Mouse (Mus musculus) common myeloid progenitor, adult 5-6 weeks (primary cell): ENCODE data around the gene St6galnac6. TPM values are rescaled to one million over a fixed set of nuclear protein-coding genes. Genes with fewer than 3 reads are reported as not detected.

ENCODE experiments used
- ATAC-seq: replicated peaks from 2 replicates; pipeline ENCODE4 v1.8.0; 2016; ENCODE audit warnings: low read depth, mild to moderate bottlenecking, moderate TSS enrichment, inconsistent platforms; ENCODE audit not compliant: poor library complexity, severe bottlenecking
- total RNA-seq: library from RNA; stranded (forward); fragments of 200-1000, 187-1606 nt; gene quantifications from 2 replicates; pipeline ENCODE4 v1.2.3, GENCODE M21; 2017

St6galnac6 gene
- total RNA-seq: 12.7 and 22.9 TPM in 2 replicates

DNA sequence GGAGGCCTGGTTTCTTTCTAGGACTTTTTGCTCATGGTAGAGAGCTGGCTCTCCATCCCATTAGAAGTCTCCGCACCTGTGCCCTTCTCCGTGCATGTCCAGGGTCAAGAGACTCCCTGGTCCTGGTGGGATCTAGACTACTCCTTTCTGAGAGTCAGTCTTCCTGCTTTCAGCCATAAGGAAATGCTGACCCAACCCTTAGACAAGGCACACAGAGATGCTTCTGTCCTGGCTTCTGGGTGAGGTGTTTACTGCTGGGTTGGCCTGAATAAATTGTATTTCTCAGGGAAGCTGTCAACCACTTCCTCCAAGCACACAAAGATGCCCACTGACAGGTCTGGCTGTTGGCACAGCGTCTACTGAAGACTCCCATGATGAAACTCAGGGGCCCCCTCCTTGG is at the start of gene St6galnac6:
Gene St6galnac6, plus strand, starts transcription at position 301 of the 400 bp plus-strand sequence.
- no peak for ATAC-seq

GRCm38 (mm10) chr2:32549764-32550163 is 49.7 kb upstream of the St6galnac6 start:
- peak; percentile 27; the same call in 1 of the 2 replicates for ATAC-seq

GRCm38 (mm10) chr2:32551236-32551635 is 48.3 kb upstream of the St6galnac6 start:
- ATAC-seq: no peak

DNA sequence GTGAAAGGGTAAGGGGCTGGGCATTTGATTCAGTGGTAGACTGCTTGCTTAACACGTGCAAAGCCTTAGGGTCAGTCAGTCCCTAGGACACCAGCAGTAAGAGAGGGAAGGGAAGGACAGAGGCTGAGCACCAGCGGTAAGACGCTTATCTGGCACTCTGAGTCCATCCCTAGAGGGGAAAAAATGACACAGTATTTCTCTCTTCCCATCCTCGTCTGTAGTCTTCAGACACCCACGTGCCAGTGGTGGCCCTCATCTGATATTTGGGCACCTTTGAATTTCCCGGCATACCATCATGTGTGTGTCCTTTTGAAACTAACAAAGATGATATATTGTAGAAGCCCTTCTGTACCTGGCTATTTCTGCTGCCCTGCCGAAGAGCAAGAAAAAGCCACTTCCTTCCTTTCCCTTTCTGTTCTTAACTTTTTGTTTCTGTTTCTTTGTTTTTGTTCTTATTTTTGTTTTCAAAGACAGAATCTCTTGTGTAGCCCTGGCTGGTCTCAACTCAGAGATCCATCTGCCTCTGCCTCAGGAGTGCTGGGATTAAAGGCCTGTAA is 45.8 kb upstream of the St6galnac6 start:
- ATAC-seq: no peak

- no peak for ATAC-seq
Observed at GRCm38 (mm10) chr2:32555484-32555883, 44.0 kb upstream of the St6galnac6 start.

- ATAC-seq: no peak
Observed at GRCm38 (mm10) chr2:32556019-32556418, 43.5 kb upstream of the St6galnac6 start.

- no peak for ATAC-seq
Observed at GRCm38 (mm10) chr2:32559570-32559969, 39.9 kb upstream of the St6galnac6 start.

GRCm38 (mm10) chr2:32566536-32567063 is 32.9 kb upstream of the St6galnac6 start:
- peak; percentile 73 for ATAC-seq

DNA sequence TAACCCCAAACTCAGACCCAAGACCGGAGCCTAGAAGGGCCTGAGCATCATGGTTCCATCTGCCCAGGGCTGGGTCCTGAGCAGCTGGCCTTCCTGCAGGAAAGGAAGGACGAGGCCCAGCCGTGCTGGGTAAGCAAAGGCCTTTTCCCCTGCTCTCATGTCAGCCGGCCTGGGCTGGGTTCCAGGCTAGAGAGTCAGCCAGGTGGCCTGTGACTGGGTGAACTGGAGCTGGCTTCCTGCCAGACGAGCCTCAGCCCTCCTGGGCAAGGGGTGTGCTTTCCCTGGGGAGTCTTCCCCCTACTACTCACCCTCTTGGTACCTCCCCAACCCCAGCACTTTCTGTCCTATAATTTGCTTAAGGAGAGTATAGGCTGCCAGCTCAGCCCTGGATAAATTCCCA is 31.4 kb upstream of the St6galnac6 start:
- ATAC-seq: no peak

DNA sequence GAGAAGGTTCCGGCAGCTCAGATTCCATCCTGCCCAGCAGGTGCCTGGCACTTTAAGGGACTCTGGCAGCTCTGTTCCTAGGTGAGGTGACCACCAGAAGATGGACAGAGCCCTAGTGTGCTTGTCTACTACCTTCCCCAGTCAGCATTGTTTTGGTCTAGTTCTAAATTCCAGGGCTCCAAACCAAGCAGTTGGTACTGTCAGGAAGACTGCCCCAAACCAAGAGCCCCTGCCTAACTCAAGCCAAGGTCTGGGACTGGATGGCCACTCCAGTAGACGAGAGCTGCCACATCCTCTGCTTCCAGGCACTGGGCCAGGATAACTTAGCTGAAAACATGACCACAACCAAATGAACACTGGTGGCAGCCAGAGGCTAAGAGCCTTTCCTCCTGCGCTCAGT is 30.6 kb upstream of the St6galnac6 start:
- ATAC-seq: no peak

DNA sequence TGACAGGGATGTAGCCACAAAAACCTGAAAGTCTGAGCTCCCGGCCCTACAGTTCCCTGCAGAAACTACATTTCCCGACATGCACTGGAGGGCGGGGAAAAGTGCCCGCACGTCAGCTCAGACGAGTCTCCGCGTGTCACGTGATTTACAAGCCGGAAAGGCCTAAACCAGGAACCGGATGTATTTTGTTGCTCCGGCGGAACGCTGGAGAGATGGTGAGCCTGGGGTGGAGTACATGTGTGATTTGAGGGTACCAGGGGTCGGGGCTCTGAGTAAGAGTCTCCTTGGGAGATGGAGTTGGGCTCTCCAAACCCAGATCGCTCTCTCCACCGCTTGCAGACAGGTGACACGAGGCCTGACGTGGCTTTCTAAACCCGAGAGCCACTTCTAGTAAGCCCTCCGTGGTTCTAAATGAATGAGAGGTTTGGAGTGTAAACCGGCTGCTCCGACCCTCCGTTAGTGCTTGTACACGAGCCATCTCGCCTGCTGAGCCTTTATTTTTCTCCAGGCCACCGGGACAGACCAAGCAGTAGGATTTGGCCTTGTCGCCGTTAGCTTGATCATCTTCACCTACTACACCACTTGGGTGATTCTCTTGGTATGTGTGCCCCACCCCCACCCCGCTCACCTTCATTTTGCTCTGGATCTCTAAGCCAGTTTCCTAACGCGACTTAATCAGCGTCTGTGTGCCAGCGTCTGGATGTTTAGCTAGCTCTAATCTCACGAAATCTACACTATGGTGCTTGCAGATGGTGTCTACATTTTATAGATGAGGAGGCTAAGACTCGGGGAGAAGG is 28.6 kb upstream of the St6galnac6 start, which contains the start of gene Dpm2:
Gene Dpm2, plus strand, starts transcription at position 161 of the 797 bp plus-strand sequence.
- ATAC-seq: peak; percentile 85

DNA sequence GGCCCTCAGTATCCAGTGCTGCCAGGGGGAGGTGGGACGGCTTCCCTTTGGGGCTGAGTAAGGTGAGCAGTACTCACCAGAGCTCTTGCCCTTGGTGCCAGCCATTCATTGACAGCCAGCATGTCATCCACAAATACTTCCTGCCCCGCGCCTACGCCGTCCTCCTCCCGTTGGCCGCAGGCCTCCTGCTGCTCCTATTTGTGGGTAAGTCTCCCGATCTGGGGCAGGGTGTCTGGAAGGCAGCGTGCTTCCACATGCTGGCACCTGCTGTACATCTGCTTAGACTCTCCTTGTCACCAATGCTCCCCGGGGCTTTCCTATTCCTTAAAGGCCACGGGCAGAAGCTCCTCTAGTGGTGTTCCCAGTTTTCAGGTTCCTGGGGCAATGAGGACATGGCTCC is 27.3 kb upstream of the St6galnac6 start:
- ATAC-seq: no peak

GRCm38 (mm10) chr2:32574497-32574896 is 25.0 kb upstream of the St6galnac6 start, which contains the start of gene Pip5kl1:
TSS of gene Pip5kl1 (plus strand) at chr2:32574797.
- no peak for ATAC-seq

DNA sequence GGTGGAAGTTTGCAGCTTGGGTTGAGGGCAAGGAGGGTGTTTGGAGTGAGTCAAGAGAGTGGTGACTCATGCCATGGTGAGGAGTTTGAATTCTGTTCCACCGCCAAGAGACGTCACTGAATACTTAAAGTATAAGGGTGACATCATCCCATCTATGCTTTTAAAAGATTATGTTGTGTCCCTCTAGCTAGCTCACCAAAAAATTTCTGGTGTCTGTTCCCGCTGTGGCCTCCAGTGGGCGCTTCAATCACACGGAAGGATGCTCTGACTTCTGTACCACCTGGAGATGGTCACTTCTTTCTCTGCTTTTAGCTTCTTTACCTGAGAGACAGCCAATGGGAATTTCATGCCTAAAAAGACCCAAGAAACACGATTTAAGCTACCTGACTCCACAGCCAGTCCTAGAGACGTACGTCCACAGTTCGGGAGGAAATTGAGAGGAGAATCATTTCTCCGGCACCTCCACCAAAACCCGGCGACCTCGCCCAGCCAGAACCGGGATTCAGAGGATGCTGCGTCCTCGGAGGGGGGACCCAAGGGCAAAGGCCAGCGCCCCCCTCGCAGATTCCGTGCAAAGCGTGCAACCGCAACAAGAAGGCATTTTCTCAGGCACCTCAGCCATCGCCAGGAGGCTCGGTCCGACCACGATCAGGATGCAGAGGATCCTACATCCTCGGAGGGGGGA is 24.5 kb upstream of the St6galnac6 start:
- peak; percentile 34 for ATAC-seq

GRCm38 (mm10) chr2:32575586-32576160 is 23.8 kb upstream of the St6galnac6 start, which contains the start of gene 9430097D07Rik:
TSS of gene 9430097D07Rik (minus strand) at chr2:32575684.
- ATAC-seq: peak; percentile 27; the same call in 1 of the 2 replicates

DNA sequence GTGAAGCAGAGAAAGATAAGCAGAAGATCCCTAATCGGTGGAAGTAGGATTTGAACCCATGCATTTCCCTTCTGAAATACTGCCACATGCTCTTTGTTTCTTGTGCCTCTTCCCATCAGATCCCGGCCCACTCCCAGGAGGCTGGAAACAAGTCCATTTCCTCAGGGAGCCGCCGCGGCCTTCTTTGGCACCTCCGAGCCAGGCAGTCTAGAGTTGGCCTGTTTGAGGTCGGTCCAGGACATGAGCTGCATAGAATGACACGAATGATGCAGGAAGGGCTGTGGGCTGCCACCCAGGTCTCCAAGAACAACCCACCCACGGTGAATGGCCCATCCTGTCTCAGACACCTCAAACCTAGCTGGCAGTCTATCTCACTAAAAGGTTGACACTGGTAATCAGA is 23.0 kb upstream of the St6galnac6 start:
- ATAC-seq: no peak

DNA sequence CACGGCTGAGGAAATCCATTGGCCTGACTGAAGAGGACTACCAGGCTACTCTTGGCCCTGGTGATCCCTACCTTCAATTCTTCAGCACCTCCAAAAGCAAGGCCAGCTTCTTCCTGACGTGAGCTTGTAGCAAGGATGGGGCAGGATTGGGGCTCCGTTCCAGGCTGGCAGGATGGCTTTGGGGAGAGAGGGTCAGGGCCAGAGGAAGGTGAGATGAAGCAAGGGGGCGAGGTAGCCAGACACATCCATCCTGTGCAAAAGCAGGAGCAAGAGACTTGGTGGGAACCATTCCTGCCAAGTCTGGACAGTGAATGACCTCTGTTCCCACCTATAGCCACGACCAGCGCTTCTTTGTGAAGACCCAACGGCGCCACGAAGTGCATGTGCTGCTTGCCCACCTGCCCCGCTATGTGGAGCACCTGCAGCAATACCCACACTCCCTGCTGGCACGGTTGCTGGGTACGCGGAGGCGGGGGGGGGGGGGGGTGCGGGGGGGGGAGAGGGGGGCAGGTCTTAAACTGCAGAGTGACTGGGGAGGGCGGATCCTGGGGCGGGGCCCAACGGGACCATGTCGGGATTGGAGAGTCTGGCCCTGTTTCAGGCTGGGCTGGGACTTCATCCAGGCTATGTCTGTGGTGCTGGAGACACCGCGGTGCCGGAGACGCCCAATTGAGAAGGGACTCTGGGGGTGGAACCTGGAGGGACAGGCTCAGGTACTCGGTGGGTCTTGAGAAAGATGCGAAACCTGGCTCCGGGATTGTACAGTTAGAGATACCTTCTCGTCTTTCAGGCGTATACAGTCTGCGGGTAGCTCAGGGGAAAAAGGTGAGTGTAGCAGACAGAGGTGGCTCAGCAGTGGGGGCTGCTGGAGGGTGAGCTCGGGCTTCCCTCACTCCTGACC is 21.1 kb upstream of the St6galnac6 start:
- ATAC-seq: no peak

- ATAC-seq: 0 out of 2 replicates have a peak, but pooled peaks have one; percentile 17
Observed at GRCm38 (mm10) chr2:32581450-32582095, 17.9 kb upstream of the St6galnac6 start.
